ENCODE assay signal across 8 mouse cellular contexts in the genomic region with DNA sequence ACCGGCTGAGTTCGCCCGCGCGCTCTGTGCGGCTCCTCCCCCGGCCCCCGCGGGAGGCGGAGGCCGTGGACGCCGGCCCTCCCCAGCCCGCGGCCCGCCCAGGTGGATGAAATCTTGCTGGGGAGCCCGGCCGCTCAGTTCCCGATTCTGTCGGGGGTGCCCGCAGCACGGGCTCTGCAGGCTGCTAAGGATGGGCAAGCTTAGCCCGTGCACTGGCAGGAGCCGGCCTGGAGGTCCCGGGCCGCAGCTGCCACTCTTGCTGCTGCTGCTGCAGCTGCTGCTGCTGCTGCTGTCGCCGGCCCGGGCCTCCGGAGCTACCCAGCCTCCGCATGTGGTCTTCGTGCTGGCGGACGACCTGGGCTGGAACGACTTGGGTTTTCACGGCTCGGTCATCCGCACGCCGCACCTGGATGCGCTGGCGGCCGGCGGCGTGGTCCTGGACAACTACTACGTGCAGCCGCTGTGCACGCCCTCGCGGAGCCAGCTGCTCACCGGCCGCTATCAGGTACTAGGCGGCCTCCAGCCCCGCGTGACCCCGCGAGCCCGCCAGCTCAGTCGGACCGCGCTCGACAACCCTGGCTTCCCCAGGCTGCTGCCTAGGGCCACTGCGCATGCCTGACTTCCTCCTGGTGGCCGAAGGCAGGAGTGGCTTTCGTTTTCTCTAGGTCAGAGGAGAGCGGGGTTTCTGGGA. TPM values are rescaled to one million over a fixed set of nuclear protein-coding genes. Genes with fewer than 3 reads are reported as not detected.
A peak's percentile ranks its signal among the peaks of the same experiment; 100 is the strongest.
DNase-seq lines count a peak whose midpoint lies in the region; ATAC-seq and TF ChIP-seq lines count a peak whose summit lies in the region.

A gene (plus strand): TSS at position 43 of the 691 bp plus-strand sequence.

- peak within 1 kb of the TSS; percentile 56 for H3K9ac ChIP-seq in CH12.LX (ENCODE audit: insufficient read depth, low read depth)
- H3K9ac ChIP-seq in forebrain, embryonic 12.5 days = peak within 1 kb of the TSS; percentile 82
- H3K9ac ChIP-seq in heart, embryonic 16.5 days (ENCODE audit: low read length) = peak within 1 kb of the TSS; percentile 84
- peak within 1 kb of the TSS; percentile 53 for H3K9ac ChIP-seq in liver, embryonic 15.5 days
- H3K9ac ChIP-seq in neural tube, embryonic 11.5 days (ENCODE audit: low read length) = peak within 1 kb of the TSS; percentile 84
- H3K9ac ChIP-seq in stomach, embryonic 16.5 days (ENCODE audit: low read length) = peak within 1 kb of the TSS; percentile 87

- peak; percentile 61; the same call in 1 of the 2 replicates for TF ChIP-seq POLR2A in CH12.LX (IDR thresholded peaks at IDR 0.05; ENCODE audit: low read depth, low read length)

- no peaks in the 10 kb centered on the region for H3K4me1 ChIP-seq in CH12.LX (ENCODE audit: control insufficient read depth in 1 of 2, insufficient read depth in 2 of 2)
- peaks cover 17% of the 10 kb centered on the region; the same call in 1 of the 2 replicates for H3K4me1 ChIP-seq in forebrain, embryonic 12.5 days
- peaks cover 11% of the 10 kb centered on the region for H3K4me1 ChIP-seq in heart, embryonic 16.5 days (ENCODE audit: control insufficient read depth, insufficient read depth, low read length)
- H3K4me1 ChIP-seq in liver, embryonic 15.5 days (replicated peaks) = peaks cover 11% of the 10 kb centered on the region; the same call in 1 of the 2 replicates
- no peaks in the 10 kb centered on the region for H3K4me1 ChIP-seq in neural tube, embryonic 11.5 days (ENCODE audit: control insufficient read depth, insufficient read depth, low read length)
- peaks cover 9% of the 10 kb centered on the region; the same call in 1 of the 2 replicates for H3K4me1 ChIP-seq in stomach, embryonic 16.5 days (ENCODE audit: control insufficient read depth, insufficient read depth, low read length)

- H3K4me3 ChIP-seq in CH12.LX (replicated peaks in 1 of 3; ENCODE audit: low read depth in 2 of 3, low read length in 2 of 3, poor library complexity in 1 of 3) = peak within 1 kb of the TSS; percentile 43 to 57 (median 53)
- peak within 1 kb of the TSS; percentile 66 for H3K4me3 ChIP-seq in forebrain, embryonic 12.5 days (replicated peaks)
- peak within 1 kb of the TSS; percentile 76 for H3K4me3 ChIP-seq in heart, embryonic 16.5 days (ENCODE audit: low read length)
- H3K4me3 ChIP-seq in liver, embryonic 15.5 days (replicated peaks) = peak within 1 kb of the TSS; percentile 64
- H3K4me3 ChIP-seq in neural tube, embryonic 11.5 days (ENCODE audit: low read depth, low read length) = peak within 1 kb of the TSS; percentile 57
- peak within 1 kb of the TSS; percentile 80 for H3K4me3 ChIP-seq in stomach, embryonic 16.5 days (replicated peaks; ENCODE audit: low read length)

- TF ChIP-seq RAD21 in CH12.LX (IDR thresholded peaks at IDR 0.05; ENCODE audit: low read depth, low read length) = no peak

- H3K79me2 ChIP-seq in CH12.LX (replicated peaks; ENCODE audit: control insufficient read depth, extremely low read depth, insufficient read depth, poor library complexity, severe bottlenecking) = no peaks in the 10 kb centered on the region

- no peaks in the 10 kb centered on the region for H3K27me3 ChIP-seq in CH12.LX (replicated peaks)
- peaks cover 2% of the 10 kb centered on the region; the same call in 1 of the 2 replicates for H3K27me3 ChIP-seq in forebrain, embryonic 12.5 days
- H3K27me3 ChIP-seq in heart, embryonic 16.5 days (ENCODE audit: control insufficient read depth, insufficient read depth, low read length) = no peaks in the 10 kb centered on the region
- H3K27me3 ChIP-seq in liver, embryonic 15.5 days = peaks cover 27% of the 10 kb centered on the region
- no peaks in the 10 kb centered on the region for H3K27me3 ChIP-seq in neural tube, embryonic 11.5 days (ENCODE audit: control insufficient read depth, insufficient read depth, low read length)
- H3K27me3 ChIP-seq in stomach, embryonic 16.5 days (ENCODE audit: control insufficient read depth, insufficient read depth, low read length) = no peaks in the 10 kb centered on the region

- ATAC-seq in forebrain, embryonic 12.5 days (ENCODE audit: low FRiP score) = peak; percentile 92
- peak; percentile 94 for ATAC-seq in heart, embryonic 16.5 days (replicated peaks; ENCODE audit: extremely low read depth, insufficient read depth, low FRiP score)
- peak; percentile 89 for ATAC-seq in liver, embryonic 15.5 days (ENCODE audit: insufficient read depth)
- peak; percentile 95 for ATAC-seq in neural tube, embryonic 11.5 days (ENCODE audit: insufficient read depth, low FRiP score, low TSS enrichment)
- ATAC-seq in stomach, embryonic 16.5 days (ENCODE audit: insufficient read depth, low FRiP score) = peak; percentile 94

- WGBS in forebrain, embryonic 12.5 days = under 1% methylated on average over 65 of the region's 66 CpGs
- 1% methylated on average over 61 of the region's 66 CpGs for WGBS in heart, embryonic 16.5 days
- under 1% methylated on average over 66 of the region's 66 CpGs for WGBS in liver, embryonic 15.5 days (ENCODE audit: insufficient replicate concordance)
- under 1% methylated on average over 66 of the region's 66 CpGs for WGBS in neural tube, embryonic 11.5 days
- WGBS in stomach, embryonic 16.5 days = under 1% methylated on average over 66 of the region's 66 CpGs

- in situ Hi-C loops in CH12.LX (cut with MboI; ENCODE audit: low pct_ligation_motif_present, low pct_unique_long_range_greater_than_20kb, low sequenced_read_pairs) = no loop called here

- DNase-seq in CH12.LX (ENCODE audit: extremely low read depth) = peak; percentile 60
- DNase-seq in c-Kit-positive CD71-positive TER-119-positive erythroid progenitor cells, embryonic 14.5 days (ENCODE audit: low spot score) = peak; percentile 45
- peak; percentile 90 to 95 for DNase-seq in kidney, postnatal 25 days
- peak; percentile 90 for DNase-seq in neural tube, embryonic 11.5 days (ENCODE audit: low spot score)

- peak within 1 kb of the TSS; percentile 3; the same call in 1 of the 2 replicates for H3K27ac ChIP-seq in CH12.LX (ENCODE audit: insufficient read depth, low read depth)
- peak within 1 kb of the TSS; percentile 83 for H3K27ac ChIP-seq in forebrain, embryonic 12.5 days
- peak within 1 kb of the TSS; percentile 74 for H3K27ac ChIP-seq in heart, embryonic 16.5 days (ENCODE audit: low read length)
- H3K27ac ChIP-seq in liver, embryonic 15.5 days (replicated peaks) = peak within 1 kb of the TSS; percentile 69
- peak within 1 kb of the TSS; percentile 80 for H3K27ac ChIP-seq in neural tube, embryonic 11.5 days (ENCODE audit: low read depth, low read length)
- H3K27ac ChIP-seq in stomach, embryonic 16.5 days (ENCODE audit: low read length) = peak within 1 kb of the TSS; percentile 82

- no peaks in the 10 kb centered on the region for H3K36me3 ChIP-seq in CH12.LX (replicated peaks in 1 of 2; ENCODE audit: control insufficient read depth in 1 of 2, insufficient read depth in 1 of 2, low read length in 1 of 2)
- H3K36me3 ChIP-seq in forebrain, embryonic 12.5 days (replicated peaks) = no peaks in the 10 kb centered on the region
- no peaks in the 10 kb centered on the region for H3K36me3 ChIP-seq in heart, embryonic 16.5 days (ENCODE audit: control insufficient read depth, insufficient read depth)
- no peaks in the 10 kb centered on the region for H3K36me3 ChIP-seq in liver, embryonic 15.5 days (replicated peaks)
- H3K36me3 ChIP-seq in neural tube, embryonic 11.5 days (ENCODE audit: control insufficient read depth, insufficient read depth, low read length) = no peaks in the 10 kb centered on the region
- H3K36me3 ChIP-seq in stomach, embryonic 16.5 days (ENCODE audit: control insufficient read depth, insufficient read depth, low read length) = no peaks in the 10 kb centered on the region

- no peak for TF ChIP-seq EP300 in CH12.LX (IDR thresholded peaks at IDR 0.05; ENCODE audit: low read length)

- no peaks in the 10 kb centered on the region for H3K9me3 ChIP-seq in CH12.LX (replicated peaks; ENCODE audit: low read length)
- H3K9me3 ChIP-seq in forebrain, embryonic 12.5 days = no peaks in the 10 kb centered on the region
- H3K9me3 ChIP-seq in heart, embryonic 16.5 days (replicated peaks; ENCODE audit: control insufficient read depth, low read length) = no peaks in the 10 kb centered on the region
- H3K9me3 ChIP-seq in liver, embryonic 15.5 days (replicated peaks) = no peaks in the 10 kb centered on the region
- H3K9me3 ChIP-seq in neural tube, embryonic 11.5 days (ENCODE audit: control insufficient read depth, low read length) = no peaks in the 10 kb centered on the region
- H3K9me3 ChIP-seq in stomach, embryonic 16.5 days (replicated peaks; ENCODE audit: control insufficient read depth, low read length) = no peaks in the 10 kb centered on the region

- H3K4me2 ChIP-seq in CH12.LX (ENCODE audit: insufficient read depth, low read depth, poor library complexity, severe bottlenecking) = peak within 1 kb of the TSS; percentile 26
- peak within 1 kb of the TSS; percentile 85 for H3K4me2 ChIP-seq in forebrain, embryonic 12.5 days
- H3K4me2 ChIP-seq in heart, embryonic 16.5 days (ENCODE audit: low read depth, low read length) = peak within 1 kb of the TSS; percentile 99
- H3K4me2 ChIP-seq in liver, embryonic 15.5 days = peak within 1 kb of the TSS; percentile 92
- peak within 1 kb of the TSS; percentile 97 for H3K4me2 ChIP-seq in neural tube, embryonic 11.5 days (ENCODE audit: low read depth)
- H3K4me2 ChIP-seq in stomach, embryonic 16.5 days (ENCODE audit: low read depth, low read length) = peak within 1 kb of the TSS; percentile 98

- TF ChIP-seq CTCF in CH12.LX (conservative IDR thresholded peaks at IDR 0.05 in 1 of 2, IDR thresholded peaks at IDR 0.05 in 1 of 2; ENCODE audit: low read depth in 2 of 2, low read length in 2 of 2) = 0 out of 4 replicates have a peak, but pooled peaks of 1 of the 2 experiments have one; percentile 15

- dilution Hi-C loops in CH12.LX (cut with MboI; ENCODE audit: extremely low pct_ligation_motif_present, extremely low pct_unique_long_range_greater_than_20kb, low sequenced_read_pairs) = no loop called here

TF ChIP-seq in CH12.LX, 34 proteins besides CTCF, POLR2A, EP300 and RAD21:
- peak; percentile 73 for TF ChIP-seq UBTF (IDR thresholded peaks at IDR 0.05; ENCODE audit: low read depth, low read length)
- no peak for TF ChIP-seq GABPA (IDR thresholded peaks at IDR 0.05; ENCODE audit: insufficient replicate concordance, low read depth, low read length)
- TF ChIP-seq NRF1 (IDR thresholded peaks at IDR 0.05; ENCODE audit: low read depth, low read length) = peak; percentile 87
TF ChIP-seq in CH12.LX: peak in this region for 2.

RNA-seq across cellular contexts. Expression of the gene that starts here (rescaled TPM):
- total RNA-seq in CH12.LX (2012; rRNA removed) (1.0 TPM in 2 replicates), CH12.LX (2014; rRNA removed) (1.5 and 2.0 TPM in 2 replicates)
- 7.8 and 9.8 TPM in 2 replicates for polyA plus RNA-seq in CH12.LX (2012; ENCODE audit: insufficient read length, low read depth)
- 7.2 and 7.3 TPM in 2 replicates for polyA plus RNA-seq in forebrain, embryonic 12.5 days (2016; fragmentation: Nextera tagmentation; extraction: Ambion mirVana)
- 8.7 and 10.0 TPM in 2 replicates for polyA plus RNA-seq in heart, embryonic 16.5 days (2015; fragmentation: Nextera tagmentation; extraction: Ambion mirVana)
- polyA plus RNA-seq in liver, embryonic 15.5 days (2015; fragmentation: Nextera tagmentation; extraction: Ambion mirVana) = 4.1 TPM in 2 replicates
- polyA plus RNA-seq in neural tube, embryonic 11.5 days (2014; fragmentation: Nextera tagmentation; extraction: Ambion mirVana) = 7.3 and 8.0 TPM in 2 replicates
- polyA plus RNA-seq in stomach, embryonic 16.5 days (2015; fragmentation: Nextera tagmentation; extraction: Ambion mirVana) = 12.7 and 14.4 TPM in 2 replicates

Comparison
In these comparisons a context has a peak if more than half of its experiments do, and no peak if none do; other contexts are left out.
1. Peak in every context shown above with its lines: DNase-seq, ATAC-seq, H3K4me3 ChIP-seq and H3K27ac ChIP-seq.
2. H3K27ac ChIP-seq: peak in every context shown above with its lines; median percentile 83 in forebrain, embryonic 12.5 days; 82 in stomach, embryonic 16.5 days; 80 in neural tube, embryonic 11.5 days; 74 in heart, embryonic 16.5 days; 69 in liver, embryonic 15.5 days; 3 in CH12.LX.
3. H3K4me2 ChIP-seq: peak in every context shown above with its lines; median percentile 99 in heart, embryonic 16.5 days; 98 in stomach, embryonic 16.5 days; 97 in neural tube, embryonic 11.5 days; 92 in liver, embryonic 15.5 days; 85 in forebrain, embryonic 12.5 days; 26 in CH12.LX.